Mouse (Mus musculus) liver, embryonic 16.5 days (tissue): ENCODE measurements at regions not wholly inside any gene's neighbourhood (a gene's known extent, or its start where the extent isn't known, plus 50 kb on each side); places are given as distances from the start of the nearest gene placed in this dataset.

Experiments used
- ATAC-seq: fragments of 200-750 bp; cut with Nextera tagmentation; 2 replicates; pipeline ENCODE4 v1.8.0; 2017; ENCODE audit warnings: low read depth, mild to moderate bottlenecking, moderate number of reproducible peaks, moderate library complexity
- H3K27ac ChIP-seq: fragments of 300-500 bp; sonication (generic); 2 replicates; pipeline ENCODE4 v1.5.1; 2014; ENCODE audit warnings: mild to moderate bottlenecking, low read length
- H3K27me3 ChIP-seq: fragments of 300-500 bp; sonication (generic); 2 replicates; pipeline ENCODE4 v1.6.1; 2014; ENCODE audit warnings: low read depth, low read length, mixed read lengths; ENCODE audit not compliant: control insufficient read depth, insufficient read depth
- H3K36me3 ChIP-seq: fragments of 300-500 bp; sonication (generic); 2 replicates; pipeline ENCODE4 v1.6.1; 2014; ENCODE audit warnings: mild to moderate bottlenecking; ENCODE audit not compliant: control insufficient read depth, insufficient read depth
- H3K4me1 ChIP-seq: fragments of 300-500 bp; sonication (generic); 2 replicates; pipeline ENCODE4 v1.6.1; 2014; ENCODE audit warnings: low read depth, low read length, mixed read lengths; ENCODE audit not compliant: control insufficient read depth
- H3K4me2 ChIP-seq: fragments of 300-500 bp; sonication (generic); 2 replicates; pipeline ENCODE4 v1.6.1; 2014; ENCODE audit warnings: low read depth, low read length, mixed read lengths
- H3K4me3 ChIP-seq: fragments of 300-500 bp; sonication (generic); 2 replicates; pipeline ENCODE4 v1.5.1; 2014; ENCODE audit warnings: low read depth, mild to moderate bottlenecking, low read length
- H3K9ac ChIP-seq: fragments of 300-500 bp; sonication (generic); 2 replicates; pipeline ENCODE4 v1.6.1; 2014; ENCODE audit warnings: low read depth, low read length
- H3K9me3 ChIP-seq: fragments of 300-500 bp; sonication (generic); replicated peaks from 2 replicates; pipeline ENCODE4 v1.6.1; 2016; ENCODE audit warnings: low read length; ENCODE audit not compliant: control insufficient read depth
- WGBS: fragments of 180-500 bp; shearing (Covaris S2); extraction: QIAGEN DNeasy Blood & Tissue Kit; methylation state at CpG from one replicate; pipeline ENCODE4 v1.1.7; 2014; ENCODE audit not compliant: insufficient replicate concordance; 5-methylcytosine and 5-hydroxymethylcytosine counted together

- Histone ChIP-seq H3K4me3 (no peak overlapping the region), H3K9me3 (no peaks in the 10 kb centered on the region), H3K4me1 (no peaks in the 10 kb centered on the region), H3K27me3 (no peaks in the 10 kb centered on the region), H3K9ac (no peak overlapping the region), H3K4me2 (no peak overlapping the region), H3K36me3 (no peaks in the 10 kb centered on the region), H3K27ac (no peak overlapping the region)
- no peak for ATAC-seq
- 63% methylated on average over 5 of the region's 5 CpGs for WGBS
Measured at GRCm38 (mm10) chr13:107151548-107151947, 129.6 kb upstream of the Kif2a start.

- no peak overlapping the region for H3K4me3 ChIP-seq
- no peak for ATAC-seq
- no peaks in the 10 kb centered on the region for H3K9me3 ChIP-seq
- H3K27ac ChIP-seq: no peak overlapping the region
- no peak overlapping the region for H3K4me2 ChIP-seq
- H3K4me1 ChIP-seq: no peaks in the 10 kb centered on the region
- 53% methylated on average over 4 of the region's 4 CpGs for WGBS
- H3K9ac ChIP-seq: no peak overlapping the region
- no peaks in the 10 kb centered on the region for H3K36me3 ChIP-seq
- H3K27me3 ChIP-seq: no peaks in the 10 kb centered on the region
Measured at GRCm38 (mm10) chr13:107141209-107141608, 119.3 kb upstream of the Kif2a start.

GRCm38 (mm10) chr13:107134125-107134524, 112.2 kb upstream of the Kif2a start:
- ATAC-seq: no peak
- Histone ChIP-seq H3K27me3 (no peaks in the 10 kb centered on the region), H3K4me1 (no peaks in the 10 kb centered on the region), H3K9ac (no peak overlapping the region), H3K4me3 (no peak overlapping the region), H3K4me2 (no peak overlapping the region), H3K27ac (no peak overlapping the region), H3K36me3 (no peaks in the 10 kb centered on the region), H3K9me3 (no peaks in the 10 kb centered on the region)

- Histone ChIP-seq H3K4me1 (no peaks in the 10 kb centered on the region), H3K27ac (no peak overlapping the region), H3K4me2 (no peak overlapping the region), H3K36me3 (no peaks in the 10 kb centered on the region), H3K4me3 (no peak overlapping the region), H3K27me3 (no peaks in the 10 kb centered on the region), H3K9ac (no peak overlapping the region), H3K9me3 (no peaks in the 10 kb centered on the region)
- WGBS: 75% methylated on average over 7 of the region's 7 CpGs
- ATAC-seq: no peak
Measured at GRCm38 (mm10) chr13:107126636-107127035, 104.7 kb upstream of the Kif2a start.

- H3K4me2 ChIP-seq: no peak overlapping the region
- H3K36me3 ChIP-seq: no peaks in the 10 kb centered on the region
- H3K9ac ChIP-seq: no peak overlapping the region
- ATAC-seq: no peak
- no peak overlapping the region for H3K27ac ChIP-seq
- H3K9me3 ChIP-seq: no peaks in the 10 kb centered on the region
- no peak overlapping the region for H3K4me3 ChIP-seq
- 34% methylated on average over 8 of the region's 8 CpGs for WGBS
- no peaks in the 10 kb centered on the region for H3K27me3 ChIP-seq
- H3K4me1 ChIP-seq: no peaks in the 10 kb centered on the region
Measured at GRCm38 (mm10) chr13:107124130-107124668, 102.3 kb upstream of the Kif2a start.

- no peaks in the 10 kb centered on the region for H3K4me1 ChIP-seq
- H3K4me2 ChIP-seq: no peak overlapping the region
- no peak for ATAC-seq
- H3K4me3 ChIP-seq: no peak overlapping the region
- no peaks in the 10 kb centered on the region for H3K27me3 ChIP-seq
- H3K9ac ChIP-seq: no peak overlapping the region
- 52% methylated on average over 22 of the region's 22 CpGs for WGBS
- H3K9me3 ChIP-seq: no peaks in the 10 kb centered on the region
- no peak overlapping the region for H3K27ac ChIP-seq
- no peaks in the 10 kb centered on the region for H3K36me3 ChIP-seq
Measured at GRCm38 (mm10) chr13:107113949-107114690, 92.2 kb upstream of the Kif2a start.

GRCm38 (mm10) chr13:107108045-107108444, 86.1 kb upstream of the Kif2a start:
- Histone ChIP-seq H3K9ac (no peak overlapping the region), H3K27me3 (no peaks in the 10 kb centered on the region), H3K4me1 (0 out of 2 replicates have a peak, but pooled peaks cover under 1% of the 10 kb centered on the region), H3K4me3 (no peak overlapping the region), H3K36me3 (no peaks in the 10 kb centered on the region), H3K4me2 (no peak overlapping the region), H3K9me3 (no peaks in the 10 kb centered on the region), H3K27ac (no peak overlapping the region)
- ATAC-seq: no peak
- WGBS: 92% methylated on average over 5 of the region's 5 CpGs

- WGBS: 62% methylated on average over 9 of the region's 9 CpGs
- H3K4me3 ChIP-seq: no peak overlapping the region
- H3K9me3 ChIP-seq: no peaks in the 10 kb centered on the region
- no peak overlapping the region for H3K27ac ChIP-seq
- ATAC-seq: no peak
- no peak overlapping the region for H3K4me2 ChIP-seq
- no peaks in the 10 kb centered on the region for H3K27me3 ChIP-seq
- H3K9ac ChIP-seq: no peak overlapping the region
- H3K36me3 ChIP-seq: no peaks in the 10 kb centered on the region
- 0 out of 2 replicates have a peak, but pooled peaks cover 4% of the 10 kb centered on the region for H3K4me1 ChIP-seq
Measured at GRCm38 (mm10) chr13:107107572-107107971, 85.6 kb upstream of the Kif2a start.

GRCm38 (mm10) chr13:107105510-107105909, 83.6 kb upstream of the Kif2a start:
- Histone ChIP-seq H3K36me3 (no peaks in the 10 kb centered on the region), H3K4me2 (no peak overlapping the region), H3K27me3 (no peaks in the 10 kb centered on the region), H3K27ac (no peak overlapping the region), H3K9ac (no peak overlapping the region), H3K4me3 (no peak overlapping the region), H3K9me3 (no peaks in the 10 kb centered on the region), H3K4me1 (peaks cover 13% of the 10 kb centered on the region)
- no peak for ATAC-seq
- WGBS: 30% methylated on average over 1 of the region's 1 CpGs
